Mouse (Mus musculus): ENCODE results near the gene Emilin2.

DNA sequence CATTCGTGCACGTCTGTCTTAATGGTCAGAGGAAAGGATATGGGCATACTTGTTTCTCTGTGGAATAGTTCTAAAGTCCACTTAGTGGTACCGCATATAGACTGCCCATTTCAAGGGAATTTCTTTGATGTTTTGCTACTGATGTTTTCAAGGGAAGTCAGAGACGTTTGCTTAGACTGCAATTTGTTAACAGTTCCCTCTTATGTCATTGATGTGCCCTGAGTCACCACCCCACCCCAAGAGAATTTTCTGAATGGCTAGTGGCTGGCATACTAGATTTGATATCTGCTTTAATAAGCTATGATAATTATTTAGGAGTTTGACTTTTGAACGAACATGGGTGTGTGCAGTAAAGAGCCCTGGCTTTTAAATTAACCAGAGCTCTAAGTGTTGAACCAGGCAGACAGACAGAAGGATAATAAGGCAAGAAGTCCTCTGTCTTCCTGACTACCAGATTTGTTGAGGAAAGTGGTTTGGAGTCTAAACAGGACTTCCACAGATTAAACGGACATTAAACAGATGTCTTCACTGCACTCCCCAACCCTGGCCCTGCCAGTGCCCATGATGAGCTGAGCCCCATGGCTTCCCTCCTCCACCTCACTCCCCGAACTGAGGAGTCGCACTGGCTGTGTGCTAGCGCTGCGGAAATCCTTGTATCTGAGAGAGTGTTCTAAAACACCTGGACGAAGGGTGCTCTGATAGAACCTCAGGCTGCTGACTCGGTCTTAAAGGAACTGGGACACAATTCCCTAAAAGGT lies 105.5 kb downstream of the Emilin2 start:
- TF ChIP-seq MYOD1 (IDR thresholded peaks at IDR 0.05; ENCODE audit: control insufficient read depth, insufficient read length, low read depth) (no peak), CTCF (IDR thresholded peaks at IDR 0.05; ENCODE audit: control insufficient read depth, insufficient read depth, insufficient read length) (no peak), MYOG (IDR thresholded peaks at IDR 0.05; ENCODE audit: control insufficient read depth, extremely low read depth, insufficient read length) (no peak), FOSL1 (IDR thresholded peaks at IDR 0.05; ENCODE audit: insufficient read depth, low read length, poor library complexity, severe bottlenecking) (no peak), USF1 (IDR thresholded peaks at IDR 0.05; ENCODE audit: low read depth) (no peak), MAX (IDR thresholded peaks at IDR 0.05) (no peak)
